Mouse (Mus musculus) kidney, adult 2 months (tissue): ENCODE results near the gene Rrp1. TPM values are rescaled to one million over a fixed set of nuclear protein-coding genes. Genes with fewer than 3 reads are reported as not detected.

Experiments
- DNase-seq: peaks from one replicate; pipeline ENCODE4 v3.0.0; 2021
- H3K27ac ChIP-seq: fragments of 200-500 bp; 2 replicates; pipeline ENCODE4 v1.5.1; 2012; ENCODE audit warnings: low read depth, low read length, control low read depth, inconsistent platforms; ENCODE audit not compliant: insufficient read depth
- H3K27me3 ChIP-seq: fragments of 200-500 bp; replicated peaks from 2 replicates; pipeline ENCODE4 v1.6.1; 2012; ENCODE audit warnings: mild to moderate bottlenecking, moderate library complexity, low read length, inconsistent platforms; ENCODE audit not compliant: control insufficient read depth, insufficient read depth
- H3K36me3 ChIP-seq: fragments of 200-500 bp; 2 replicates; pipeline ENCODE4 v1.6.1; 2012; ENCODE audit warnings: mild to moderate bottlenecking, moderate library complexity, low read length, inconsistent platforms; ENCODE audit not compliant: control insufficient read depth, insufficient read depth
- H3K4me1 ChIP-seq: fragments of 200-500 bp; 2 replicates; pipeline ENCODE4 v1.6.1; 2011; ENCODE audit warnings: low read length; ENCODE audit not compliant: control insufficient read depth, insufficient read depth
- H3K4me3 ChIP-seq: fragments of 200-500 bp; 2 replicates; pipeline ENCODE4 v1.5.1; 2011; ENCODE audit warnings: mild to moderate bottlenecking, low read depth, low read length, control low read depth; ENCODE audit not compliant: insufficient read depth
- CTCF ChIP-seq: fragments of 200-500 bp; conservative IDR thresholded peaks from 2 replicates; pipeline ENCODE4 v1.5.1; 2011; ENCODE audit warnings: low read depth, mild to moderate bottlenecking, control low read depth, low read length, moderate library complexity, mixed read lengths; ENCODE audit not compliant: insufficient read depth, insufficient read length
- POLR2A ChIP-seq: fragments of 200-500 bp; IDR thresholded peaks from one replicate; pipeline ENCODE4 v1.6.1; 2011; ENCODE audit warnings: low read depth, low read length, control low read depth
- WGBS: fragments of 180-500 bp; shearing (Covaris S2); methylation state at CpG from one replicate; pipeline ENCODE4 v1.1.7; 2018; 5-methylcytosine and 5-hydroxymethylcytosine counted together
- polyA plus RNA-seq: library from polyadenylated mRNA; depleted of rRNA; stranded (reverse); fragments of >200 nt; gene quantifications from 2 replicates; pipeline ENCODE4 v1.2.3, GENCODE M21; 2012; rRNA removed

Gene Rrp1
- polyA plus RNA-seq, result 58.2 and 80.3 TPM in 2 replicates

GRCm38 (mm10) chr10:78412319-78413151, at the start of gene Rrp1:
Gene Rrp1, minus strand, starts transcription at chr10:78413043.
- Histone ChIP-seq H3K36me3 (no peaks in the 10 kb centered on the region), H3K27ac (peak within 1 kb of the TSS; percentile 55), H3K4me1 (0 out of 2 replicates have a peak, but pooled peaks cover 4% of the 10 kb centered on the region), H3K4me3 (peak within 1 kb of the TSS; percentile 92), H3K27me3 (no peaks in the 10 kb centered on the region)
- DNase-seq, result peak; percentile 96
- TF ChIP-seq POLR2A, result peak; percentile 90
- peak; percentile 99 for TF ChIP-seq CTCF
- WGBS, result under 1% methylated on average over 70 of the region's 70 CpGs

- peaks cover 30% of the 10 kb centered on the region for H3K4me1 ChIP-seq
- no peak overlapping the region for H3K4me3 ChIP-seq
- TF ChIP-seq CTCF, result peak; percentile 22; the same call in 1 of the 2 replicates
- no peak for TF ChIP-seq POLR2A
- 75% methylated on average over 4 of the region's 4 CpGs for WGBS
- DNase-seq, result no peak
- no peaks in the 10 kb centered on the region for H3K27me3 ChIP-seq
- H3K36me3 ChIP-seq, result no peaks in the 10 kb centered on the region
- no peak overlapping the region for H3K27ac ChIP-seq
These were observed 48.9 kb upstream of the Rrp1 start for GRCm38 (mm10) chr10:78461767-78462166.

GRCm38 (mm10) chr10:78460463-78460862, 47.6 kb upstream of the Rrp1 start:
- DNase-seq, result peak; percentile 75
- H3K4me1 ChIP-seq, result peaks cover 30% of the 10 kb centered on the region
- H3K4me3 ChIP-seq, result no peak overlapping the region
- no peak for TF ChIP-seq CTCF
- TF ChIP-seq POLR2A, result no peak
- 28% methylated on average over 5 of the region's 5 CpGs for WGBS
- H3K27ac ChIP-seq, result no peak overlapping the region
- H3K36me3 ChIP-seq, result no peaks in the 10 kb centered on the region
- no peaks in the 10 kb centered on the region for H3K27me3 ChIP-seq

GRCm38 (mm10) chr10:78458348-78459111, 45.7 kb upstream of the Rrp1 start:
- Histone ChIP-seq H3K4me3 (no peak overlapping the region), H3K27me3 (no peaks in the 10 kb centered on the region), H3K36me3 (no peaks in the 10 kb centered on the region), H3K27ac (no peak overlapping the region; the same call in 1 of the 2 replicates), H3K4me1 (peaks cover 21% of the 10 kb centered on the region)
- WGBS, result 78% methylated on average over 5 of the region's 5 CpGs
- DNase-seq, result no peak
- TF ChIP-seq POLR2A, result no peak

- 39% methylated on average over 10 of the region's 10 CpGs for WGBS
- Histone ChIP-seq H3K27ac (peak overlapping the region; percentile 25; the same call in 1 of the 2 replicates), H3K36me3 (no peaks in the 10 kb centered on the region), H3K27me3 (no peaks in the 10 kb centered on the region), H3K4me3 (no peak overlapping the region), H3K4me1 (peaks cover 14% of the 10 kb centered on the region)
- TF ChIP-seq POLR2A, result no peak
- TF ChIP-seq CTCF, result no peak
- DNase-seq, result peak; percentile 72
These were observed 44.9 kb upstream of the Rrp1 start for GRCm38 (mm10) chr10:78457495-78458347.

GRCm38 (mm10) chr10:78456696-78457095, 43.9 kb upstream of the Rrp1 start:
- H3K4me3 ChIP-seq, result no peak overlapping the region
- TF ChIP-seq POLR2A (no peak), CTCF (no peak)
- peaks cover 10% of the 10 kb centered on the region for H3K4me1 ChIP-seq
- no peak overlapping the region for H3K27ac ChIP-seq
- WGBS, result 49% methylated on average over 13 of the region's 13 CpGs
- peak; percentile 66 for DNase-seq
- H3K36me3 ChIP-seq, result no peaks in the 10 kb centered on the region
- H3K27me3 ChIP-seq, result no peaks in the 10 kb centered on the region
